Mouse (Mus musculus) neural tube, embryonic 11.5 days (tissue): ENCODE measurements around the gene Flt3l. TPM values are rescaled to one million over a fixed set of nuclear protein-coding genes. Genes with fewer than 3 reads are reported as not detected.

Source experiments
- ATAC-seq: fragments of 200-750 bp; cut with Nextera tagmentation; 2 replicates; pipeline ENCODE4 v1.8.0; 2017; ENCODE audit warnings: moderate number of reproducible peaks, mild to moderate bottlenecking, moderate TSS enrichment, moderate library complexity; ENCODE audit not compliant: insufficient read depth, low FRiP score, low TSS enrichment
- DNase-seq: peaks from one replicate; pipeline ENCODE4 v3.0.0-alpha.2; 2015; ENCODE audit warnings: low spot score
- H3K27ac ChIP-seq: fragments of 300-500 bp; sonication (generic); 2 replicates; pipeline ENCODE4 v1.5.1; 2014; ENCODE audit warnings: low read depth, mild to moderate bottlenecking, low read length
- H3K27me3 ChIP-seq: fragments of 300-500 bp; sonication (generic); 2 replicates; pipeline ENCODE4 v1.6.1; 2014; ENCODE audit warnings: mild to moderate bottlenecking, low read length, mixed read lengths; ENCODE audit not compliant: control insufficient read depth, insufficient read depth
- H3K36me3 ChIP-seq: fragments of 300-500 bp; sonication (generic); 2 replicates; pipeline ENCODE4 v1.6.1; 2014; ENCODE audit warnings: mild to moderate bottlenecking, low read length, moderate library complexity, mixed read lengths; ENCODE audit not compliant: control insufficient read depth, insufficient read depth
- H3K4me1 ChIP-seq: fragments of 300-500 bp; sonication (generic); 2 replicates; pipeline ENCODE4 v1.6.1; 2014; ENCODE audit warnings: low read length, mixed read lengths; ENCODE audit not compliant: control insufficient read depth, insufficient read depth
- H3K4me2 ChIP-seq: fragments of 300-500 bp; sonication (generic); 2 replicates; pipeline ENCODE4 v1.6.1; 2014; ENCODE audit warnings: low read depth, mild to moderate bottlenecking, moderate library complexity
- H3K4me3 ChIP-seq: fragments of 300-500 bp; sonication (generic); 2 replicates; pipeline ENCODE4 v1.5.1; 2014; ENCODE audit warnings: low read depth, low read length
- H3K9ac ChIP-seq: fragments of 300-500 bp; sonication (generic); 2 replicates; pipeline ENCODE4 v1.6.1; 2014; ENCODE audit warnings: mild to moderate bottlenecking, low read length
- H3K9me3 ChIP-seq: fragments of 300-500 bp; sonication (generic); 2 replicates; pipeline ENCODE4 v1.6.1; 2016; ENCODE audit warnings: low read length; ENCODE audit not compliant: control insufficient read depth
- WGBS: fragments of 180-500 bp; shearing (Covaris S2); extraction: QIAGEN DNeasy Blood & Tissue Kit; methylation state at CpG from one replicate; pipeline ENCODE4 v1.1.7; 2014; 5-methylcytosine and 5-hydroxymethylcytosine counted together
- polyA plus RNA-seq: library from polyadenylated mRNA; unstranded; fragments of >200 nt; fragmentation: Nextera tagmentation; extraction: Ambion mirVana; gene quantifications from 2 replicates; pipeline ENCODE4 v1.2.1, GENCODE M21; 2014

Gene Flt3l
- 0.76 and 0.85 TPM in 2 replicates for polyA plus RNA-seq

- no peaks in the 10 kb centered on the region for H3K9me3 ChIP-seq
- H3K4me3 ChIP-seq = peak within 1 kb of the TSS; percentile 42
- no peaks in the 10 kb centered on the region for H3K4me1 ChIP-seq
- peak within 1 kb of the TSS; percentile 55 for H3K9ac ChIP-seq
- ATAC-seq (peak; percentile 78), DNase-seq (peak; percentile 86)
- 3% methylated on average over 29 of the region's 29 CpGs for WGBS
- no peaks in the 10 kb centered on the region for H3K27me3 ChIP-seq
- H3K4me2 ChIP-seq = peak within 1 kb of the TSS; percentile 66
- no peak within 1 kb of the TSS for H3K27ac ChIP-seq
- no peaks in the 10 kb centered on the region for H3K36me3 ChIP-seq
These were observed at the start of gene Flt3l, which contains the start of gene Gm45713 for GRCm38 (mm10) chr7:45135993-45136567. Flt3l (minus strand) TSS chr7:45136432. Gm45713 (minus strand) TSS chr7:45136231.

- no peak overlapping the region for H3K4me3 ChIP-seq
- ATAC-seq = no peak
- H3K9ac ChIP-seq = no peak overlapping the region
- H3K4me1 ChIP-seq = peaks cover 8% of the 10 kb centered on the region; the same call in 1 of the 2 replicates
- H3K27ac ChIP-seq = no peak overlapping the region
- WGBS = 67% methylated on average over 7 of the region's 7 CpGs
- peaks cover 53% of the 10 kb centered on the region for H3K27me3 ChIP-seq
- no peak for DNase-seq
- no peak overlapping the region for H3K4me2 ChIP-seq
- no peaks in the 10 kb centered on the region for H3K36me3 ChIP-seq
- no peaks in the 10 kb centered on the region for H3K9me3 ChIP-seq
These were observed 49.7 kb upstream of the Flt3l start for GRCm38 (mm10) chr7:45185921-45186320.

- Histone ChIP-seq H3K4me3 (no peak overlapping the region), H3K4me2 (no peak overlapping the region), H3K4me1 (peaks cover 8% of the 10 kb centered on the region; the same call in 1 of the 2 replicates), H3K27ac (no peak overlapping the region), H3K9me3 (no peaks in the 10 kb centered on the region), H3K36me3 (no peaks in the 10 kb centered on the region), H3K27me3 (peaks cover 69% of the 10 kb centered on the region), H3K9ac (no peak overlapping the region)
- ATAC-seq (no peak), DNase-seq (no peak)
- 71% methylated on average over 7 of the region's 7 CpGs for WGBS
These were observed 47.4 kb upstream of the Flt3l start for GRCm38 (mm10) chr7:45183672-45184071.

GRCm38 (mm10) chr7:45182606-45183005, 46.4 kb upstream of the Flt3l start:
- Histone ChIP-seq H3K27me3 (peaks cover 79% of the 10 kb centered on the region), H3K36me3 (no peaks in the 10 kb centered on the region), H3K4me2 (peak overlapping the region; percentile 43), H3K4me3 (peak overlapping the region; percentile 4; the same call in 1 of the 2 replicates), H3K9me3 (no peaks in the 10 kb centered on the region), H3K27ac (no peak overlapping the region), H3K4me1 (peaks cover 8% of the 10 kb centered on the region; the same call in 1 of the 2 replicates), H3K9ac (no peak overlapping the region)
- WGBS = 18% methylated on average over 11 of the region's 11 CpGs
- ATAC-seq (no peak), DNase-seq (no peak)

GRCm38 (mm10) chr7:45182199-45182601, 46.0 kb upstream of the Flt3l start:
- peak; percentile 87 for DNase-seq
- WGBS = under 1% methylated on average over 34 of the region's 34 CpGs
- H3K4me3 ChIP-seq = peak overlapping the region; percentile 4
- H3K9ac ChIP-seq = no peak overlapping the region
- peaks cover 8% of the 10 kb centered on the region; the same call in 1 of the 2 replicates for H3K4me1 ChIP-seq
- H3K27me3 ChIP-seq = peaks cover 83% of the 10 kb centered on the region
- ATAC-seq = peak; percentile 85
- no peaks in the 10 kb centered on the region for H3K36me3 ChIP-seq
- peak overlapping the region; percentile 43 for H3K4me2 ChIP-seq
- H3K27ac ChIP-seq = no peak overlapping the region
- no peaks in the 10 kb centered on the region for H3K9me3 ChIP-seq

GRCm38 (mm10) chr7:45181540-45181939, 45.3 kb upstream of the Flt3l start:
- H3K9ac ChIP-seq = no peak overlapping the region
- no peak for DNase-seq

GRCm38 (mm10) chr7:45180896-45181477, 44.8 kb upstream of the Flt3l start, which contains the start of gene Pth2:
Pth2 (plus strand) TSS chr7:45180995.
- peaks cover 8% of the 10 kb centered on the region for H3K4me1 ChIP-seq
- H3K9me3 ChIP-seq = no peaks in the 10 kb centered on the region
- no peak within 1 kb of the TSS for H3K9ac ChIP-seq
- 16% methylated on average over 19 of the region's 20 CpGs for WGBS
- no peaks in the 10 kb centered on the region for H3K36me3 ChIP-seq
- H3K4me2 ChIP-seq = no peak within 1 kb of the TSS; the same call in 1 of the 2 replicates
- H3K27ac ChIP-seq = no peak within 1 kb of the TSS
- ATAC-seq (no peak), DNase-seq (no peak)
- peak within 1 kb of the TSS; percentile 10; the same call in 1 of the 2 replicates for H3K4me3 ChIP-seq
- peaks cover 95% of the 10 kb centered on the region for H3K27me3 ChIP-seq

More at GRCm38 (mm10) chr7:45181540-45181939, 45.3 kb upstream of the Flt3l start:
- H3K4me2 ChIP-seq = no peak overlapping the region; the same call in 1 of the 2 replicates
- ATAC-seq = no peak
- 3% methylated on average over 29 of the region's 35 CpGs for WGBS
- peak overlapping the region; percentile 10; the same call in 1 of the 2 replicates for H3K4me3 ChIP-seq
- peaks cover 8% of the 10 kb centered on the region; the same call in 1 of the 2 replicates for H3K4me1 ChIP-seq
- H3K36me3 ChIP-seq = no peaks in the 10 kb centered on the region
- no peaks in the 10 kb centered on the region for H3K9me3 ChIP-seq
- H3K27ac ChIP-seq = no peak overlapping the region
- H3K27me3 ChIP-seq = peaks cover 90% of the 10 kb centered on the region

DNA sequence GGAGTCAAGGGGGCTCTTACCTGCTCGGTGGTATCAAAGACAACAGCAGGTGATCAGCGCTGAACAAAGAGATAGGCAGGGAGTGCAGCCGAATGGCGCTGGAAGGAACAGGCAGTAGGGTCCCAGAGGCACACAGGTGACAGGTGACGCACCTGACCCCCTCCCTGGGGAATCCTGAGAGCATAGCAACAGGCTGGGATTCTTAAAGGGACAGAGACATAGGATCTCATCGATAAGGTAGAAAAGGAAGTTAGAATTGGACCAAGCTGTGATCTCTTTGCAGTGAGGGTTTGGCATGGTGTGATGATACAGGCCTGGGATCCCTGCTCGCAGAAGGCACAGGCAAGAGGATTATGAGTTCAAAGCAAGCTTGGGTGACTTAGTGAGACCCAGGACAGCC, 43.2 kb upstream of the Flt3l start, which contains the start of gene Gfy:
TSS of gene Gfy (minus strand) at position 101 of the 400 bp plus-strand sequence.
- no peak for ATAC-seq
- peaks cover 14% of the 10 kb centered on the region for H3K4me1 ChIP-seq
- H3K4me3 ChIP-seq = no peak within 1 kb of the TSS
- DNase-seq = no peak
- H3K9me3 ChIP-seq = no peaks in the 10 kb centered on the region
- 30% methylated on average over 7 of the region's 7 CpGs for WGBS
- H3K27ac ChIP-seq = no peak within 1 kb of the TSS
- H3K36me3 ChIP-seq = no peaks in the 10 kb centered on the region
- no peak within 1 kb of the TSS for H3K4me2 ChIP-seq
- peaks cover 100% of the 10 kb centered on the region for H3K27me3 ChIP-seq
- no peak within 1 kb of the TSS for H3K9ac ChIP-seq
